Mouse (Mus musculus) erythroblast, embryonic 14.5 days (primary cell): ENCODE data around the gene Ipo5.

ENCODE experiments used
- GATA1 ChIP-seq: IDR thresholded peaks from 2 replicates; pipeline ENCODE4 v1.6.1; 2012; ENCODE audit warnings: low read length, inconsistent platforms, mixed read lengths
- TAL1 ChIP-seq: IDR thresholded peaks from 3 replicates; pipeline ENCODE4 v1.6.1; 2012; ENCODE audit warnings: low read length, inconsistent platforms, mixed read lengths

- TF ChIP-seq GATA1 (no peak), TAL1 (no peak)
Observed at GRCm38 (mm10) chr14:120949002-120949401, 38.0 kb downstream of the Ipo5 start.
